Mouse (Mus musculus): ENCODE measurements around the gene Cd80. TPM values are rescaled to one million over a fixed set of nuclear protein-coding genes. Genes with fewer than 3 reads are reported as not detected.
A peak's percentile ranks its signal among the peaks of the same experiment; 100 is the strongest.
"Not testable (repeated sequence)": the region's sequence is repeated elsewhere in the genome, so short reads cannot be mapped to it uniquely, and the experiment has no call there.

Cd80 gene
- total RNA-seq, 2 experiments from 2014 or later: 0.35 to 0.71 TPM

- no peak for DNase-seq
Measured at GRCm38 (mm10) chr16:38472507-38472873, 17.1 kb downstream of the Cd80 start.

GRCm38 (mm10) chr16:38473661-38474060 is 18.3 kb downstream of the Cd80 start:
- DNase-seq: no peak

GRCm38 (mm10) chr16:38474677-38475286 is 19.4 kb downstream of the Cd80 start:
- no peak for DNase-seq

GRCm38 (mm10) chr16:38475681-38476311 is 20.4 kb downstream of the Cd80 start:
- no peak for DNase-seq

GRCm38 (mm10) chr16:38476312-38477240 is 21.2 kb downstream of the Cd80 start:
- DNase-seq: peak; percentile 18 to 36

GRCm38 (mm10) chr16:38477241-38477608 is 21.9 kb downstream of the Cd80 start:
- not testable (repeated sequence) for DNase-seq

GRCm38 (mm10) chr16:38478296-38478695 is 22.9 kb downstream of the Cd80 start:
- no peak for DNase-seq

GRCm38 (mm10) chr16:38481327-38481726 is 26.0 kb downstream of the Cd80 start:
- DNase-seq: no peak

- DNase-seq: no peak
Measured at GRCm38 (mm10) chr16:38482780-38483562, 27.6 kb downstream of the Cd80 start.

GRCm38 (mm10) chr16:38483582-38484309 is 28.4 kb downstream of the Cd80 start:
- no peak for DNase-seq

- no peak for DNase-seq
Measured at GRCm38 (mm10) chr16:38492551-38492950, 37.2 kb downstream of the Cd80 start.

- DNase-seq: no peak
Measured at GRCm38 (mm10) chr16:38493890-38494289, 38.5 kb downstream of the Cd80 start.

- no peak for DNase-seq
Measured at GRCm38 (mm10) chr16:38496604-38497140, 41.3 kb downstream of the Cd80 start.

GRCm38 (mm10) chr16:38502469-38502868 is 47.1 kb downstream of the Cd80 start:
- no peak for DNase-seq

GRCm38 (mm10) chr16:38503528-38503927 is 48.2 kb downstream of the Cd80 start:
- no peak for DNase-seq

GRCm38 (mm10) chr16:38506041-38506634 is 50.8 kb downstream of the Cd80 start:
- DNase-seq: peak; percentile 48 to 56

GRCm38 (mm10) chr16:38510846-38511245 is 55.5 kb downstream of the Cd80 start:
- no peak for DNase-seq

- no peak for DNase-seq
Measured at GRCm38 (mm10) chr16:38519140-38519539, 63.8 kb downstream of the Cd80 start.

GRCm38 (mm10) chr16:38521211-38521987 is 66.0 kb downstream of the Cd80 start:
- no peak for DNase-seq

All from layer of hippocampus, postnatal 36 days (tissue).